Mouse (Mus musculus): ENCODE results near the gene Zbtb5. TPM values are rescaled to one million over a fixed set of nuclear protein-coding genes. Genes with fewer than 3 reads are reported as not detected.
"Not testable (repeated sequence)": the region's sequence is repeated elsewhere in the genome, so short reads cannot be mapped to it uniquely, and the experiment has no call there.

Zbtb5 gene
- polyA plus RNA-seq, 1 experiment from 2014 or later = 51.0 TPM

DNA sequence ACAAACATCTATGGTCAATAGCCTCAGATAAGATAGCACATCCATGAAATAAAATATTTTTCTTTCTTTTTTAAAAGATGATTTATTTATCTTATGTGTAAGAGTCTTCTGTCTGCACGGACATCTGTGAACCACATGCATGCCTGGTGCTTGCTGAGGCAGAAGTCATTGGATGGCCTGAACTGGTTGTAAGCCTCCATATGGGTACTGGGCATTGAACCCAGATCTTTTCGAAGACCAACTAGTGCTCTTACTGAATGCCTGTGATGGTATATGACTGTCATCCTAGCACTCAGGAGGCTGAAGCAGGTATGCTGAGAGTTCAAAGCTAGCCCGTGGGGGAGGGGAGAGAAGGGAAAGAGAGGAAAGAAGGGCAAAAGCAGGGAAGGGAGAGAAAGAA, 14.1 kb downstream of the Zbtb5 start:
- 71% methylated on average over 3 of the region's 3 CpGs for WGBS
- H3K27me3 ChIP-seq = no peaks in the 10 kb centered on the region
- no peak overlapping the region for H3K27ac ChIP-seq
- peaks cover 5% of the 10 kb centered on the region; the same call in 1 of the 2 replicates for H3K4me1 ChIP-seq
- ATAC-seq (ENCODE audit: low FRiP score) = no peak
- H3K36me3 ChIP-seq = peaks cover 17% of the 10 kb centered on the region
- no peak overlapping the region for H3K4me3 ChIP-seq
- H3K9me3 ChIP-seq (replicated peaks) = no peaks in the 10 kb centered on the region
- no peak overlapping the region for H3K4me2 ChIP-seq (replicated peaks)
- H3K9ac ChIP-seq = no peak overlapping the region

DNA sequence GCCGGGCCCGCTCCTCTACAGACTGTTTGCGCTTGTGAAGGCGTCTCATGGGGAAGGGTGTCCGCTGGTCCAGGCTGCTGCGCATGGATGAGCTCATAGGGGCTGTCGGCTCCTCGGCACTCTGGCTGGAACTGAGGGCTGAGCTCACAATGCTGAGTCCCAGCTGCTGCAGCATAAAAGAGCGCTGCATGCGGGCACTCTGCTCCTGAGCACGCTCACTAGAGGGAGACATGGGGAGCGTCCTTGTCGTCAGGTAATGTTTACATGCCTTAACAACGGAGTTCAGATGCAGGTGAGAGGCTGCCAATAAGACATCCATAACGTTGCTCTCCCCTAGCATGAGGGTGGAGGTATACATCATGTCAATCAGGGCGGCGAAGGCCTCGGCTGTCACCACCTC, 17.4 kb downstream of the Zbtb5 start:
- no peak overlapping the region for H3K4me3 ChIP-seq
- H3K27me3 ChIP-seq = no peaks in the 10 kb centered on the region
- no peaks in the 10 kb centered on the region for H3K9me3 ChIP-seq (replicated peaks)
- peaks cover 5% of the 10 kb centered on the region; the same call in 1 of the 2 replicates for H3K4me1 ChIP-seq
- no peak overlapping the region for H3K4me2 ChIP-seq (replicated peaks)
- ATAC-seq (ENCODE audit: low FRiP score) = no peak
- H3K9ac ChIP-seq = no peak overlapping the region; the same call in 1 of the 2 replicates
- H3K27ac ChIP-seq = peak overlapping the region; percentile 18; the same call in 1 of the 2 replicates
- H3K36me3 ChIP-seq = peaks cover 42% of the 10 kb centered on the region
- 86% methylated on average over 18 of the region's 18 CpGs for WGBS

- Histone ChIP-seq H3K4me2 (replicated peaks) (no peak overlapping the region), H3K9me3 (replicated peaks) (no peaks in the 10 kb centered on the region), H3K36me3 (peaks cover 45% of the 10 kb centered on the region), H3K27me3 (no peaks in the 10 kb centered on the region), H3K4me3 (no peak overlapping the region), H3K9ac (no peak overlapping the region), H3K4me1 (peaks cover 5% of the 10 kb centered on the region; the same call in 1 of the 2 replicates), H3K27ac (no peak overlapping the region)
- 92% methylated on average over 9 of the region's 9 CpGs for whole genome bisulfite sequencing
- no peak for ATAC-seq (ENCODE audit: low FRiP score)
Observed at GRCm38 (mm10) chr4:44993847-44994246, 18.4 kb downstream of the Zbtb5 start.

- H3K4me2 ChIP-seq (replicated peaks); H3K4me1 ChIP-seq; H3K27me3 ChIP-seq; H3K4me3 ChIP-seq; H3K9me3 ChIP-seq (replicated peaks); ATAC-seq (ENCODE audit: low FRiP score); H3K9ac ChIP-seq; H3K27ac ChIP-seq: not testable (repeated sequence)
- peaks cover 51% of the 10 kb centered on the region for H3K36me3 ChIP-seq
- WGBS = 89% methylated on average over 14 of the region's 14 CpGs
Observed at GRCm38 (mm10) chr4:44993179-44993578, 19.0 kb downstream of the Zbtb5 start.

DNA sequence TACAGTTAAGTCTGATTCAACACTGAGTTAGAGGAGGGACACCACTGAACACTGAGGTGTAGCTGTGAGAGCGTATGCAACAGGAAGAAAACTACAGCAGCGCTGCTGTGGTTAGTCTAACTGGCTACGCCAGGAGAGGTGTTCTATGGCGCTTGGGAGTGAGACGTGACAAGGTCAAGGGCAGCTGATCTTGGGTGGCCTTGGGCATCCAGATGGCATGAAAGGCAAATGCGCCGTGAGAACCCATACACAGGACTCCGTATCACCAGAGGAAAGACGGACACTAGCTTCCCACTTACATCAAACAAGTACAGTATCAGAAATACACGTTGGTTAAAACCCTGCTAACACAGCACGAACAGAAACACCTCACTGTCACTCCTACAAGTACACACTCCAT, 19.9 kb downstream of the Zbtb5 start:
- not testable (repeated sequence) for H3K9me3 ChIP-seq (replicated peaks); H3K27me3 ChIP-seq; ATAC-seq (ENCODE audit: low FRiP score); H3K4me1 ChIP-seq; H3K27ac ChIP-seq; H3K9ac ChIP-seq; H3K4me3 ChIP-seq; H3K4me2 ChIP-seq (replicated peaks)
- peaks cover 58% of the 10 kb centered on the region for H3K36me3 ChIP-seq
- 96% methylated on average over 11 of the region's 11 CpGs for WGBS

- no peak for ATAC-seq (ENCODE audit: low FRiP score)
- WGBS = 98% methylated on average over 5 of the region's 5 CpGs
- H3K4me3 ChIP-seq = no peak overlapping the region
- no peak overlapping the region for H3K9ac ChIP-seq
- H3K4me2 ChIP-seq (replicated peaks) = no peak overlapping the region
- H3K9me3 ChIP-seq (replicated peaks) = no peaks in the 10 kb centered on the region
- H3K36me3 ChIP-seq = peaks cover 58% of the 10 kb centered on the region
- no peaks in the 10 kb centered on the region for H3K27me3 ChIP-seq
- no peak overlapping the region for H3K27ac ChIP-seq
- H3K4me1 ChIP-seq = no peaks in the 10 kb centered on the region
Observed at GRCm38 (mm10) chr4:44990560-44990959, 21.7 kb downstream of the Zbtb5 start.

GRCm38 (mm10) chr4:44983131-44983740, 29.0 kb downstream of the Zbtb5 start:
- WGBS = 90% methylated on average over 10 of the region's 10 CpGs
- Histone ChIP-seq H3K4me1 (peaks cover 22% of the 10 kb centered on the region), H3K9ac (no peak overlapping the region), H3K27ac (no peak overlapping the region), H3K4me2 (replicated peaks) (no peak overlapping the region), H3K9me3 (replicated peaks) (no peaks in the 10 kb centered on the region), H3K36me3 (peaks cover 8% of the 10 kb centered on the region), H3K27me3 (no peaks in the 10 kb centered on the region), H3K4me3 (no peak overlapping the region)
- no peak for ATAC-seq (ENCODE audit: low FRiP score)

GRCm38 (mm10) chr4:44982440-44983130, 29.6 kb downstream of the Zbtb5 start:
- H3K4me2 ChIP-seq (replicated peaks) = peak overlapping the region; percentile 95
- peaks cover 22% of the 10 kb centered on the region for H3K4me1 ChIP-seq
- ATAC-seq (ENCODE audit: low FRiP score) = no peak
- peaks cover 3% of the 10 kb centered on the region; the same call in 1 of the 2 replicates for H3K36me3 ChIP-seq
- no peak overlapping the region for H3K4me3 ChIP-seq
- no peak overlapping the region for H3K27ac ChIP-seq
- H3K27me3 ChIP-seq = no peaks in the 10 kb centered on the region
- 73% methylated on average over 11 of the region's 11 CpGs for WGBS
- no peaks in the 10 kb centered on the region for H3K9me3 ChIP-seq (replicated peaks)
- H3K9ac ChIP-seq = peak overlapping the region; percentile 81; the same call in 1 of the 2 replicates

DNA sequence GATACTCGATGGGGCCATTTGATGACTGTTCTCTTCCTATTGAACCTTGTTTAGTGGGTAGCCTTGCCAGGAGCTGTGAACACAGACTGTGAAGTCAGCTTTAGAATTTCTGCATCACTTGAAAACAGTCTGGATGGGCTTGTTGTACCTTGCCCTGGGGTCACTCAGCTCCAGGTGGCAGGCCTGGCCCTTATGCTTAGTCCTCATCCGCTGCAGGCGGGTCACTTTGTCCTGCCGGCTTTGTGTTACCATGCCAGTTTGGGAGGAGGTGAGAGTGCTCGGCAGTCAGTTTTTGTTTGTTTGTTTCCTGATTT, 30.3 kb downstream of the Zbtb5 start:
- no peak for ATAC-seq (ENCODE audit: low FRiP score)
- no peaks in the 10 kb centered on the region for H3K36me3 ChIP-seq
- WGBS = 26% methylated on average over 5 of the region's 5 CpGs
- H3K27ac ChIP-seq = no peak overlapping the region
- H3K9ac ChIP-seq = peak overlapping the region; percentile 81
- H3K27me3 ChIP-seq = no peaks in the 10 kb centered on the region
- peak overlapping the region; percentile 72 for H3K4me3 ChIP-seq
- H3K9me3 ChIP-seq (replicated peaks) = no peaks in the 10 kb centered on the region
- H3K4me1 ChIP-seq = peaks cover 22% of the 10 kb centered on the region
- H3K4me2 ChIP-seq (replicated peaks) = peak overlapping the region; percentile 95

- WGBS = 1% methylated on average over 39 of the region's 40 CpGs
- Histone ChIP-seq H3K27me3 (no peaks in the 10 kb centered on the region), H3K36me3 (no peaks in the 10 kb centered on the region), H3K9me3 (replicated peaks) (no peaks in the 10 kb centered on the region), H3K4me1 (peaks cover 22% of the 10 kb centered on the region), H3K9ac (peak within 1 kb of the TSS; percentile 81), H3K4me2 (replicated peaks) (peak within 1 kb of the TSS; percentile 95), H3K27ac (peak within 1 kb of the TSS; percentile 70), H3K4me3 (peak within 1 kb of the TSS; percentile 72)
- peak; percentile 89 for ATAC-seq (ENCODE audit: low FRiP score)
Observed at GRCm38 (mm10) chr4:44981280-44981973, 30.8 kb downstream of the Zbtb5 start, which contains the start of gene Grhpr. Gene Grhpr, plus strand, starts transcription at chr4:44981395.

- Histone ChIP-seq H3K4me1 (peaks cover 22% of the 10 kb centered on the region), H3K9ac (no peak overlapping the region)
- 80% methylated on average over 7 of the region's 7 CpGs for WGBS
Observed at GRCm38 (mm10) chr4:44979794-44980338, 32.3 kb downstream of the Zbtb5 start.

GRCm38 (mm10) chr4:44978175-44978574, 34.0 kb downstream of the Zbtb5 start:
- H3K36me3 ChIP-seq = no peaks in the 10 kb centered on the region
- no peaks in the 10 kb centered on the region for H3K9me3 ChIP-seq (replicated peaks)
- WGBS = 78% methylated on average over 5 of the region's 5 CpGs
- no peak overlapping the region for H3K4me2 ChIP-seq (replicated peaks)
- peaks cover 23% of the 10 kb centered on the region for H3K4me1 ChIP-seq
- ATAC-seq (ENCODE audit: low FRiP score) = no peak
- H3K27ac ChIP-seq = no peak overlapping the region
- no peak overlapping the region for H3K9ac ChIP-seq
- H3K27me3 ChIP-seq = no peaks in the 10 kb centered on the region; the same call in 1 of the 2 replicates
- H3K4me3 ChIP-seq = no peak overlapping the region

More at GRCm38 (mm10) chr4:44979794-44980338, 32.3 kb downstream of the Zbtb5 start:
- Histone ChIP-seq H3K36me3 (no peaks in the 10 kb centered on the region), H3K4me2 (replicated peaks) (no peak overlapping the region), H3K9me3 (replicated peaks) (no peaks in the 10 kb centered on the region), H3K27ac (no peak overlapping the region), H3K4me3 (no peak overlapping the region), H3K27me3 (no peaks in the 10 kb centered on the region)
- ATAC-seq (ENCODE audit: low FRiP score) = no peak

Data from hindbrain, embryonic 12.5 days (tissue).